Mouse (Mus musculus) heart, embryonic 14.5 days (tissue): ENCODE results near the gene Prpsap1. TPM values are rescaled to one million over a fixed set of nuclear protein-coding genes. Genes with fewer than 3 reads are reported as not detected.
"Not testable (repeated sequence)": the region's sequence is repeated elsewhere in the genome, so short reads cannot be mapped to it uniquely, and the experiment has no call there.

Experiments used
- ATAC-seq: fragments of 200-750 bp; cut with Nextera tagmentation; 2 replicates; pipeline ENCODE4 v1.8.0; 2017; ENCODE audit warnings: low read depth, moderate TSS enrichment; ENCODE audit not compliant: insufficient number of reproducible peaks, insufficient read depth, low FRiP score
- H3K27ac ChIP-seq, 2 experiments: fragments of 200-500 bp in 1 of 2; fragments of 300-500 bp in 1 of 2; sonication (generic) in 1 of 2; replicated peaks in 1 of 2; 2 replicates each; pipeline ENCODE4 v1.5.1; 2012 to 2014; ENCODE audit warnings: low read depth in 2 of 2, low read length in 2 of 2, control low read depth in 1 of 2, mild to moderate bottlenecking in 1 of 2, mixed read lengths in 1 of 2; ENCODE audit not compliant: control insufficient read depth in 1 of 2, insufficient read depth in 1 of 2
- H3K27me3 ChIP-seq: fragments of 300-500 bp; sonication (generic); 2 replicates; pipeline ENCODE4 v1.6.1; 2014; ENCODE audit warnings: mild to moderate bottlenecking, low read length, control low read depth; ENCODE audit not compliant: control insufficient read depth, insufficient read depth
- H3K36me3 ChIP-seq: fragments of 300-500 bp; sonication (generic); 2 replicates; pipeline ENCODE4 v1.6.1; 2014; ENCODE audit warnings: mild to moderate bottlenecking, control low read depth, low read length, mixed read lengths; ENCODE audit not compliant: control insufficient read depth, insufficient read depth
- H3K4me1 ChIP-seq, 2 experiments: fragments of 200-500 bp in 1 of 2; fragments of 300-500 bp in 1 of 2; sonication (generic) in 1 of 2; 2 replicates each; pipeline ENCODE4 v1.6.1; 2012 to 2014; ENCODE audit warnings: low read length in 2 of 2, control low read depth in 1 of 2, mixed read lengths in 1 of 2; ENCODE audit not compliant: control insufficient read depth in 2 of 2, insufficient read depth in 2 of 2
- H3K4me2 ChIP-seq: fragments of 300-500 bp; sonication (generic); 2 replicates; pipeline ENCODE4 v1.6.1; 2014; ENCODE audit warnings: mild to moderate bottlenecking, low read length
- H3K4me3 ChIP-seq, 2 experiments: fragments of 200-500 bp in 1 of 2; fragments of 300-500 bp in 1 of 2; sonication (generic) in 1 of 2; 2 replicates each; pipeline ENCODE4 v1.5.1; 2012 to 2014; ENCODE audit warnings: low read length in 2 of 2, mild to moderate bottlenecking in 2 of 2, control low read depth in 1 of 2, low read depth in 1 of 2, moderate library complexity in 1 of 2; ENCODE audit not compliant: control insufficient read depth in 1 of 2, insufficient read depth in 1 of 2
- H3K9ac ChIP-seq: fragments of 300-500 bp; sonication (generic); 2 replicates; pipeline ENCODE4 v1.6.1; 2014; ENCODE audit warnings: mild to moderate bottlenecking, low read length
- H3K9me3 ChIP-seq: fragments of 300-500 bp; sonication (generic); 2 replicates; pipeline ENCODE4 v1.6.1; 2016; ENCODE audit warnings: low read length, control low read depth; ENCODE audit not compliant: control insufficient read depth
- WGBS: fragments of 180-500 bp; shearing (Covaris S2); extraction: QIAGEN DNeasy Blood & Tissue Kit; methylation state at CpG from one replicate; pipeline ENCODE4 v1.1.7; 2014; 5-methylcytosine and 5-hydroxymethylcytosine counted together
- polyA plus RNA-seq: library from polyadenylated mRNA; unstranded; fragments of >200 nt; fragmentation: Nextera tagmentation; extraction: Ambion mirVana; gene quantifications from 2 replicates; pipeline ENCODE4 v1.2.1, GENCODE M21; 2014

Gene Prpsap1
- polyA plus RNA-seq, 1 experiment from 2014 or later = 93.4 TPM

DNA sequence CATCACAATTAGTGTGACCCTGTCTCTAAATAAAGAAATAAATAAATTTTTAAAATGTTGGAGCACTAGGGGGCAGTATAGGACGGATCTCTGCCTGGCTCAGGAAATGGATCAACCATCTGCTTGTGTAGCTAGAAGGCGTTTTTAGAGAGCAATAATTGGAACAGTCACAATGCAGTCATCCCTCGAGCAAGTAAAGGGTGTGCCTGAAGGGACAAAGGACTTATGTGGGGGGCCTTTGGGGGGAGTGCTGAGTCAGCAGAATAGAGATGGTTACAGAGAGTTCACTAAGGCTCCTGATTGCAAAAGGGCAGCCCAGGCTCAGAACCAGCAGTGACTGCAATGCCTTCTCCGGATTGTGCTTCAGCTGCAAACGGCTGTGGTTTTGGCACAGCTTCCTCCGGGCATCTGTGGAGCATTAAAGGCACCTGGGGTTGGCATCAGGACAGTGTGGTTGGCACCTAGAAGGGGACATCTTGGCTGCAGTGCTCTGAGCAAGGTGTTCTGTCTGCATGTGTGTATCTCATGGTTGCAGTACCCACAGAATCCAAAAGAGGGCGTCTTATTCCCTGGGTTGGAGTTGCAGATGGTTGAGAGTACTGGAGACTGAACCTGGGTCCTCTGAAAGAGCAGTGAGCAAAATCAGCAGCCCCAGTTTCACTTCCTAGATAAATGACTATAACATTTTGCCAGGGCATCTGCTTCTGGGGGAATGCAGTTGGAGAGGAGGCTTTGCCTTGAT, 7.2 kb upstream of the Prpsap1 start:
- Histone ChIP-seq H3K4me3 (no peak overlapping the region), H3K4me1 (no peaks in the 10 kb centered on the region; a peak in 1 of 4 replicates), H3K27me3 (no peaks in the 10 kb centered on the region), H3K9me3 (0 out of 2 replicates have a peak, but pooled peaks cover 2% of the 10 kb centered on the region), H3K36me3 (no peaks in the 10 kb centered on the region), H3K4me2 (no peak overlapping the region), H3K9ac (no peak overlapping the region), H3K27ac (no peak overlapping the region)
- ATAC-seq = no peak
- 27% methylated on average over 7 of the region's 7 CpGs for WGBS

DNA sequence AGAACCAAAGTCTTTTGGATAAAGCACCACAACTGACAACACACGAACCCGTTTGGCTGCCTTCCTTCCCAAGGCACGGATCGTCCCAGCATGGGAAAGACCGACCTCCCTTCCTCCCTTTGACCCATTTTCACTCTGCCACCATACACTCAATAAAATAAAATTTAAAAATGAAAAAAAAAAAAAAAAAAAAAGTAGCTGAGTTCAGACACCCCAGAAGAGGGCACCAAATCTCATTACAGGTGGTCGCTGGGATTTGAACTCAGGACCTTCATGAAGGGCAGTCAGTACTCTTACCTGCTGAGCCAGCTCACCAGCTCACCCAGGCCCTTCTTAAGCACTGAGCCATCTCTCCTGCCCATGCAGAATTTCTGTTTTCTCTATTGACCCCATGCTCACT, 5.0 kb upstream of the Prpsap1 start:
- Histone ChIP-seq H3K4me1 (peaks cover 2 to 4% of the 10 kb centered on the region in 2 experiments), H3K27me3 (no peaks in the 10 kb centered on the region), H3K36me3 (no peaks in the 10 kb centered on the region), H3K27ac (no peak overlapping the region), H3K9me3 (0 out of 2 replicates have a peak, but pooled peaks cover 2% of the 10 kb centered on the region), H3K4me3 (peak overlapping the region in 1 of 2 experiments; percentile 34; a peak in 2 of 4 replicates), H3K9ac (no peak overlapping the region), H3K4me2 (peak overlapping the region; percentile 71)
- ATAC-seq = no peak
- WGBS = 37% methylated on average over 6 of the region's 6 CpGs

DNA sequence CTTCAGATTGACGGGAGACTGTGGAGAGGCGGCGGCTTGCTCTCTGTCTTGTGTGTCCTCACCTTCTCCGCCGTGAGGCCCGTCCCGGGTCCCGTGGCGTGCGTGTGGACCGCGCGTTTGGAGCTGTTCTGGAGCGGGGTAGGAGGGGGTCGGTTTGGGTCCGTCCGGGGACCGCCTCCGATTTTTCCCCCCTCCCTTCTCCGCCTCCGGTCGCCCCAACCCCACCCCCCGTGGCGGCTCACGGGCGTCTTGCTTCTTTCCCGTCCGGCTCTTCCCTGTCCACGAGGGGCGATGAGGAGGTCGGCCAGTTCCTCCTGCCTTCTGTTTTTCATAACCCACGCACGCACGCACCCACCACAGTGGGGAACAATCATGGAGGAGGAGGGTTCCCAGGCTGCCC, 4.6 kb upstream of the Prpsap1 start:
- H3K4me2 ChIP-seq = peak overlapping the region; percentile 71
- 18% methylated on average over 34 of the region's 34 CpGs for WGBS
- H3K4me3 ChIP-seq = peak overlapping the region; percentile 34
- 0 out of 2 replicates have a peak, but pooled peaks cover 2% of the 10 kb centered on the region for H3K9me3 ChIP-seq
- H3K4me1 ChIP-seq = peaks cover 2 to 4% of the 10 kb centered on the region in 2 experiments
- no peak overlapping the region for H3K27ac ChIP-seq
- H3K9ac ChIP-seq = peak overlapping the region; percentile 56; the same call in 1 of the 2 replicates
- no peak for ATAC-seq
- H3K36me3 ChIP-seq = no peaks in the 10 kb centered on the region
- H3K27me3 ChIP-seq = no peaks in the 10 kb centered on the region

DNA sequence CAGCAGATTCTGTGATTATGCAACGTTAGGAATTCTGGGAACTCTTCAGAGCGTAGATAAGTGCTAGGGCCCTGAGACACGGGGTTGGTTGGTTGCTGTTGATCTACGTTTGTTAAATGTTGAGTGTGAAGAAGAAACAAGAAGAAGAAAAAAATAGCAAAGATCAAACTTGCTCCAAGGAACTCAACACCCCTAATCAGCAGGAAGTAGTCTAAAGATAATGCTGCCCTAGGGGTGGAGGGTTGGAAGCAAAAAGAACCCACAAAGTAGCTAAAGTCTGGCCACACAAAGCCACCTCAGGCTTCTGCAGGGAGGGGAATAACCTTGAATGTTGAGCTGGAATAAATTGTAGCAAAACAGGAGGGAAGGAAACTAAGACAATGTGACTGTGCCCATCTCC, 3.3 kb upstream of the Prpsap1 start:
- ATAC-seq = no peak
- H3K9me3 ChIP-seq = 0 out of 2 replicates have a peak, but pooled peaks cover 2% of the 10 kb centered on the region

DNA sequence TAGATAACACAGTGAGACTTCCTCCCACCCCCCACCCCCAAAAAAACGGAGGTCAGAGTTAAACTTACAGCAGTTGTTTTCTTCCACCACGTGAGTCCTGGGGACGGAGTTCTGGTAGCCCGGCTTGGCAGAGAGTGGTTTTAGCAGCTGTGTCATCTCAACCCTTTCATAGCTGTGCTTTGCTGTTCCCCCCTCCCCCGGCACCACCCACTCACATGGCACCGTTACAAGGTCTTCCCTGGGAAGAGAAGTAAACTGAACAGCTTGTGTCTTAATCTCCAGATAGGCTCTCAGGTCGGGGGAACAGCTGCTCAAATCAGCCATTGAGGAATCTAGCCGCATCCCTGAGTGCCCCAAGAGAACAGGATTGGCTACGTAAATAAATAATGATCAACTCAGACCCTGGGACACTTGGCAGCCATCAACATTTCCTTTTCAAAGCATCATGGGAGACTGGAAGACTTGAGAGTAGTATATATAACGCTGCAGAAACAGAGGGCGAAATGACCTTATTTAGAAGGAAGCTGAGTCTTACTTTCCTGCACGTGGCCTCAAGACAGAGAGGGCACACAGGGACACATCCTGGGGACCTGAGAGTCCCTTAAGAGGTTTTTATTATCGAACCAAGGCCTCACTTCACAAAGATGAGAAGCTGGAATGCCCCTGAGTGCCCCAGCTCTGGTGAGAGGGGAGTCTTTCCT, 622 bp upstream of the Prpsap1 start:
- H3K9ac ChIP-seq = no peak overlapping the region
- 48% methylated on average over 13 of the region's 13 CpGs for WGBS
- no peak for ATAC-seq
- no peaks in the 10 kb centered on the region for H3K27me3 ChIP-seq
- H3K36me3 ChIP-seq = no peaks in the 10 kb centered on the region
- peaks cover 5 to 8% of the 10 kb centered on the region in 2 experiments for H3K4me1 ChIP-seq
- no peak overlapping the region for H3K4me3 ChIP-seq
- H3K27ac ChIP-seq = peak overlapping the region; percentile 31 to 64
- H3K4me2 ChIP-seq = no peak overlapping the region
- 0 out of 2 replicates have a peak, but pooled peaks cover 2% of the 10 kb centered on the region for H3K9me3 ChIP-seq

More for the DNA sequence above, 3.3 kb upstream of the Prpsap1 start:
- no peak overlapping the region for H3K27ac ChIP-seq
- 50% methylated on average over 4 of the region's 4 CpGs for WGBS
- no peak overlapping the region for H3K4me2 ChIP-seq
- no peak overlapping the region for H3K9ac ChIP-seq
- peaks cover 2 to 4% of the 10 kb centered on the region in 2 experiments for H3K4me1 ChIP-seq
- H3K27me3 ChIP-seq = no peaks in the 10 kb centered on the region
- H3K36me3 ChIP-seq = no peaks in the 10 kb centered on the region
- no peak overlapping the region for H3K4me3 ChIP-seq

DNA sequence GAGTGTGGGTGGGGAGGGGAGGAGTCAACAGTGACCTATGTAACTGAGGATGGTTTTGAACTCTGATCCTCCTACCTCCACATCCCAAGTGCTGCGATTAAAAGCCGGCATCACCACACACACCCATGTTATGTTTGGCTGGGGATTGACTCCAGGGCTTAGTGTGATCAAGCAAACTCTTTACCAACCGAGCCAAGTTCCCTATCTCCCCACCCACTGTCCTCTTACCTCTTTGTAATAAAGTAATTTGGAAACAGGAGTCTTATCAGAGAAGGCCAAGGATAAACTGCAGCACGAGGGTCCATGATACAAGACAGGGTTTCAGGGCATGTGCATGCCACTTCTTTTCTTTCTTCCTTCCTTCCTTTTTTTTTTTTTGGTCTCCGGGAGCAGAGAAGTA, 811 bp downstream of the Prpsap1 start:
- no peak overlapping the region for H3K27ac ChIP-seq
- no peaks in the 10 kb centered on the region for H3K36me3 ChIP-seq
- WGBS = 58% methylated on average over 5 of the region's 5 CpGs
- no peak overlapping the region for H3K4me2 ChIP-seq
- no peak for ATAC-seq
- H3K27me3 ChIP-seq = no peaks in the 10 kb centered on the region
- 0 out of 2 replicates have a peak, but pooled peaks cover 2% of the 10 kb centered on the region for H3K9me3 ChIP-seq
- no peak overlapping the region for H3K4me3 ChIP-seq
- H3K4me1 ChIP-seq = peaks cover 7 to 16% of the 10 kb centered on the region in 2 experiments
- H3K9ac ChIP-seq = no peak overlapping the region

DNA sequence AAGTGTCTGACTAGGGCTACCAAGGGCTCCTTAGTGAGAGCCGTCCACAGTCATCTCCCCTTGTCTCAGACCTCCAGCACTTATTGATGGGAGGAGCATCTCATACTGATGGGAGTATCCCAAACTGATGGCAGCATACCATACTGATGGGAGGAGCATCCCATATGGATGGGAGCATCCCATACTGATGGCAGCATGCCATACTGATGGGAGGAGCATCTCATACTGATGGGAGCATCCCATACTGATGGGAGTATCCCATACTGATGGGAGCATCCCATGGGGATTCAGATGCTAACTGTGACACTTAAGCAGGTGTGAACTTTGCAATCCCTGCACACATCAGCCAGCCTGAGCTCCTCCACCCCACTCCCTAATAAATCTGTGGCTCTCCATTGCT, 1.5 kb downstream of the Prpsap1 start:
- not testable (repeated sequence) for H3K9me3 ChIP-seq, H3K4me3 ChIP-seq, H3K27me3 ChIP-seq, H3K36me3 ChIP-seq, ATAC-seq, H3K27ac ChIP-seq, H3K9ac ChIP-seq, H3K4me2 ChIP-seq
- 50% methylated on average over 1 of the region's 1 CpGs for WGBS
- H3K4me1 ChIP-seq = peaks cover 7 to 16% of the 10 kb centered on the region in 2 experiments
